Mouse (Mus musculus) B cell, adult 2 months (primary cell): ENCODE measurements around the gene Gadl1.

Experiments
- DNase-seq, 2 experiments: peaks; one replicate each; pipeline ENCODE4 v3.0.0; 2022

The Gadl1 gene

DNA sequence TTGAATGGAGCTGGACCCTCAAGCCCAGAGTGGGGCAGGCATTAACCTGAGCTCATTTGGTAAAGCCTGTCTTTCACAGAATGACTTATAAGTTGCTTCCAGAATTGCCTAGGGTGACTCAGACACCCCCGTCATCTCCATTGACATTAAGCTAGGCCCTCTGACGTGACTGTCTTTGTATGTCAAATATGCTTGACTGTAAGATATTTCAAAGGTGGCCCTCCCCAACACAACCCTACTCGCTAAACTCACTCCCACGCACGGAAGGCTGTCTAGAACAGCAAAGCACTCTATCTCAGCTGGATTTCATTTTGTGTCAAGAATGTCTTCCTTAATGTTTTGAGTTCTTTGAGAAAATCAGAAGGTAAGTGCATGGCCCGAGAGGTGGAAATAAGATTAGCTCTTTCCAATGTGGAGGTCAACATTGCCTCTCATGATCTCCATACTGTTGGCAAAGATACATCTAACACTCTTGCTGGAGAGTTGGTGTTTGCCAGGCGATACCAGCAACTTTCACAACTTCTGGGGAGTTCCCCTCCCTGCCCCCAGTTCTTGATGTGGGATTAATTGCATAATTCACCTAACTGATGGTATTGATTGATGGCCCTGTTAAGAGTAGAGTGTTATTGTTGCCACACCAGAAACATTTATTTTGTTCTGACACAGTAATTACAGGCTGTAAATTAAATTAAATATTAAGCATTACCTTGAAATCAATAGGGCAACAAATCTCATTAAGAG, 182.0 kb downstream of the Gadl1 start:
- DNase-seq, result no peak

DNA sequence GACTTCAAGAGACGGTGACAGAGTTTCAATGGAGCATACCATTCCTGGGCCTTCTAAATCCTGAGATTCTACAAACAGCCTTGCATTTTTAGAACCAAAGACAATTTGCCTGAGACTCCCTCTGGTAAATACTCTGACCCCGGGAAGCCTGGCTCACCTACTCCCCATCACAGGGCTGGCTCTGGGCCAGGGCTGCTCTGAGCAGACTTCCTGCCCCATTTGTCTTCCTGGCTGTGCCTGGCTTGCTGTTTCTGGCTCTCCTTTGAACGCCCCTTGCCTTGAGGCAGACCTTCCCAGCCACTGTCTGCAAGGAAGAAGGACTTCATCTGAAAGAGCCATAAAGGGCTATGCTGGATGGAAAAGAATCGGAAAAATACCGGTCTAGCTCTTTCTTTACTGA, 182.7 kb downstream of the Gadl1 start:
- no peak for DNase-seq

DNA sequence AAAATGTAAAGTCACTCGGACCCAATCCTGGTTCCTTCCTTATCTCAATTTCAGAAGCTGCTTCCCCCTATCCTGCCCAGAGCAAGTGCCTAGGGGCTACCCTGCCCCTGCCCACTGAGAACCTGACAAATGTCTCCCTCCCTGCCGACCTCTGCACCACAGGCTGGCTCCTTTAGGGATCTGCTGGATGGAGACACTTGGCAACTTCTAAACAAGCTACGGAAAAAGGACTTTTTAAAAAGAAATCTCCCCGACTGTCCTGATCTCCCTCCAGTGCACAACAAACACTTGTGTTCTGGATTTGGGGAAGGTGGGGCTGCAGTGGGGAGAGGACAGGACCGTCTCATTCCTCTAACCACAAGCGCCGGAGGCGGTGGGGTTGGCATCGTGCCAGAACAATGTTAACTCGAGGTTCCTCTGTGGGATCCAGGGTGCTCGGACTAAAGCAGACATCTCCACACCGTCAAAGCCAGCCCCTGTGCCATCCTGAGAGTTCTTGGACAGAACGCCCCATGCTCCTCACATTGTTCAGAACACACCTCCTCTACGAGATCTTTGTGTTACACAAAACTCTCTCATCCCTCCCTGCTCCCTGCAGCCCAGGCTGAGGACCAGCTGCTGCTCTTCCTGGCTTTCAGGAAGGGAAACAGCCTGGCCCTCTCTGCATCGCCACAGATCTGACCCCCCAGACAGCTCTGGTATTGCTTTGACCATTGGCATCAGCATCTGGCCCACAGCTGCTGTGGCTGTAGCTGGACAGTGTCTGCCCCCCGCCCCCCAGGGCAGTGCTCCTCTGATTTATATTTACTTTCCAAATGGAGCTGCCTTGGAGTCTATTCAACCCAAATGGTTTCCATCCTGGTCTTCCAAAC, 189.7 kb downstream of the Gadl1 start:
- no peak for DNase-seq

DNA sequence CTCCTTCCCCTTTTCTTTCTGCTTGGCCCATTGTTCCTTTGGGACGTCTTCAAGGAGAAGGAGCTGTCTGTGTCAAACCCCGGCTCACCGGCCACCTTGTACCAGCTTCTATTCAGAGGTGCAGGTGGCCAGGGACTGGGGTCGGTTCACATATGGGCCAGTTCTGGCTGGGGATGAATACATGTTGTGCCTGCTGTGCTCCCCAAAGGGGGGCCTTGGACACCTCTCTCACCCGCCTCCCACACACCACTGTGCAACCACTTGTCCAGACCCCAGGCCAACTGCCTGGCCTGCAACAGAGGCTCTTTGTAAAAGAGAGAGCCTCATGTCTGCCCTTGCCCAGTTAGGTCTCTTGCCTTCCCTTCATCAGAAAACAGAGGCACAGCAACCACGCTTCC, 190.3 kb downstream of the Gadl1 start:
- DNase-seq, result no peak

DNA sequence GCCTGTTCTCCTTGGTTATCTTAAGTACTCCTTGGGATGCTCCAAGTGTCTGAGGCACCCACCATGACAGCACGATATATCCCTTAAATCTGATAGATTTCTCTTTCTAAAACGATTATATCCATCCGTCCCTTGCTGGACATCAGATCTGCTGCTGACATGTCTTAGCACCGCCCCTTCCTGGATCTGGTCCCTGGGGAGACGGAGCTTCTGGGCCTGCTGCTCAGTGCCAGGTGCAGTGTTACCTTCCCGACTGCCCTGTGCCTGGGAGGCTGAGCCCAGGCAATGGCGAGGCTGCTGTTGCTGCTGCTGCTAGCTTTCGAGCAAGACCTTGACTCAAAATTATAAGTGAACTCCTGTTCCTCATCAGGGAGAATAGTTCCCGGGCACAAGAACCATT, 190.8 kb downstream of the Gadl1 start:
- DNase-seq, result no peak

DNA sequence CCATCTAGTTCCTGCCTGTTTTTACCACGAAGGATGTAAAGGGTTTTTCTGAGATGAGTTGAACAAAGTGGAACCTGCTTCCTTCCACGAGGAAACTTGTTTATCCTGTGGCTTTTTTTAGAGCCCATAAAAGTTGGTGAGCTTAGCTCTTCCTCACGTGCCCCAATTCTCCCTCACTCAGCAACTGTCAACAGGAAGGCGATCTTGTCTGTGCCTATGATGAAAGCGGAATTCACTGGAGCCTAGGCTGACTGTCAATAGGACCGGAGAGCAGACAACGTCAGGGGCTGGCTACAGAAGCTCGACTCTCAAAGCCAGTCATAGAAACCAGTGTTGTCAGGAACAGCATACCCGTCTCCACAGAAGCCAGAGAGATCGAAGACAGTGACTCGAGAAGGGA, 192.6 kb downstream of the Gadl1 start:
- DNase-seq, result no peak

DNA sequence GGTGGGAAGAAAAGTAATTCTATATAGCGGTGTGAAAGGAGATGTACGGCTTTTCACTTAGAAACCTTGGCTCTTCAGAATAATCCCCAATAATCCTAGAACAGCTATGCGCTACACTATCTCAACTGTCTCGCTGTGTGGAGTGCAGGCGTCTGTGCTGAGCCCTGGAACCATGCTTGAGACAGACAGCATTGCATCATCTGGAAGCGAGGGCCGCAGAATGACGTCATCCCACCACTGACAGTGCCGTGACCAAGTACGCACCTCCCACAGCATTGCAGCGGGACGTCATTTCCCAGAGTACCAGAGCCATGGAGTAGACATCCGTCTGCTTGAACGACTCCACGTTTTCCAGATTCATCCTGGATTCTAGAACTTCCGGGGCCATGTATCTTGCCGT, 195.5 kb downstream of the Gadl1 start:
- DNase-seq, result no peak

DNA sequence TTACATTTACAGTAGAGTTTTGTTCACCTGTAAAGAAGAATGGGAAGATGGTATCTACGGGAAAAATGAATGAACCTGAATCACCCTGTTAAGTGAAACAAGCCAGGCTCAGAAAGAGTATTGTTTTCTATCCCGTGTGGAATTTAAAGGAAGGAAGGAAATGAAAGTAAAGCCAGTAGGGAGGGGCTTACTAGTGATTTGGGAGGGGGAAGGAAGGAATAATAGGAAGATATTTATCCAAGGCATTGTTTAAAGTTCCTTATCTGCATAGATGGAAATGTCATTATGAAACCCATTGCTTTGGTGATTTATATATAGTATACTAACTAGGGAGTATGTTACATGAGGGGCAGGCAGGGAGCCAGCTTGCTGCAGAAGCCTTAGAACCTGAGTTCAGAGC, 199.5 kb downstream of the Gadl1 start:
- no peak for DNase-seq

DNA sequence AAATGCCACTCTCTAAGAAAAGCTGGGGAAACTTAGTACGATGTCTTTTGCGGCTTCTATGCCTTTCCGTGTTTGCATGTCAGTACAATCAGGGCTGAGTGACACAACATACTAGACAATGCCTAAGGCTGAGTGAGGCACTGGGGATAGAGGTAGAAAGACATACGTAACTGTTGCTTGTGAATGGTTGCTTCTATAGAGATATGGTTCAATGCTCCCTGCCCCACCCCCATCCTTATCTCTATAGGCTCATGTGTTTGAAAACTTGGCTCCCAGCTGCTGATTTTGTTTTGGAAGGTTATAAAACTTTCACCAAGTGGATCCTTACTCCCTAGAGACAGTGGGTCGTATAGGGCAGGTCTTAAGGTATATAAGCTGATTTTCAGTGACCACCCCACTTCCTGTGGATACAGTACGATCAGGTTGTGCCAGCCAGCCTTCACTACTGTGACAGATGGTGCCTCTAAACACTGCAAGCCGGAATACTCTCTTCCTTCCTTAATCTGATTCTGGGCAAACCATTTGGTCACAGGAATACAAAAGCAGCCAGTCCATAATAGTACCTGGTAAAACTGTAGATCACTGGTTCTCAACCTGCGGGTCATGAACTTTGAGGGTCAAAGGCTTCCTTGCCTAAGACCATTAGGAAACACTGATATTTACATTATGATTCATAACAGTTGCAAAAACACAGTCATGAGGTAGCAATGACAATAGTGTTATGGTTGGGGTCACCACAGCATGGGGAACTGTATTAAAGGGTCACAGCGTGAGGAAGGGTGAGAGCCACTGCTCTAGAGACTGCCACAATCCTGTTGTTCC, 202.1 kb downstream of the Gadl1 start:
- no peak for DNase-seq

DNA sequence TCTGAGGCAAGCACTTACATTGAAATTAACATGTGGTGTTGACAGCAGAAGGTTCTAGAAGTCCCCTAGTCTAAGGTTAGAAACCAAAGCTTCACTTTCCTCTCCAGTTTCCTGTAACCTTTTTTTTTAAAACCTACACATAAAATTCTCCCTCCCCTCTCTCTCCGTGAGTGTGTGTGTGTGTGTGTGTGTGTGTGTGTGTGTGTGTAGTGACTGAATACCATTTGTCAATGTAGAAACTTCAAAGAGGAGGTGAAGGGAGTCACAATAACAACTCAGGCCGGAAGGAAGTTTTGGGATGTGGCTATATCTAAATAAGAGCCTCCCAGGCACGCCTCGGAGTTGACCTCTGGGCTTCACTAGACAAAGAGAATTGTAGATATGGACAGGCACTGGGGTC, 205.1 kb downstream of the Gadl1 start:
- no peak for DNase-seq

DNA sequence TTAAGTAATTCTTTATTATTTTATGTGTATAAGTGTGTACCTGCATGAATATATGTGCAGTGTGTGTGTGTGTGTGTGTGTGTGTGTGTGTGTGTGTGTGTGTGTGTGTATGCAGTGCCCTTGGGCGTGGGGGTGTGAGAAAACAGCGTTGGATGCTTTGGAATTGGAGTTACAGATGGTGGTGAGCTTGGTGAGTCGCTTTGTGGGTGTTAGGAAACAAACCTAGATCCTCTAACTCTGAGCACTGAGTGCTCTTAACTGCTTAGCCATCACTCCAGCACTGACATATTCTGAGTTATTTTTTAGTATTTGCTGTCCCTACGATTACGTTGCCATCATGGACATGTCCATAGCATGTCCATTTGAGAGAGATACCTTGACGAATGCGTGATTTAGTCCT, 206.6 kb downstream of the Gadl1 start:
- DNase-seq, result no peak

DNA sequence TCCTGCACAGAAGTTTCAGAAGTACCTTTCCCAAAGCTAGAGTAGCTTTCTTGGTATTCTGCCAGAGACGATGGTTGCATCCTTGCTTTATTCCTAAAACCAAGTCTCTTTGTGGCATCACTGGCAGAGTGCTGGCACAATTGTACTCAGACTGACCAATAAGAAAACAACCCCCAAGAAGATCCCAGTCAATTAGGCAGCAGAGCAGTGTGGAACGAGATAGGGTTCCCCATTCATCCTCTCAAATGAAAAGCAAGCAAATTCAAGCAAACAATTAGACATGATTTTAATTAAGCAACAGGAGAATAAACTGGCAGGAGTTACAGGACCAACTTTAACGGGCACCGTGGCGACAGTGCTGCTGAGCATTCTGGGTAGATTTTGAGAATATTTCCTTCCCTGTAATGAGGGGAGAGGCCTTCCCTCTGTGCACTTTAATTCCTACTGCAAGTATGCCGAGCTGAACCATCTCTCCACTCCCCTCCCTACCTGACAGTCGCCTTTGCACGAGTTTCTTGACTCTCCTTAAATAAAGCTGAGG, 209.1 kb downstream of the Gadl1 start:
- no peak for DNase-seq

DNA sequence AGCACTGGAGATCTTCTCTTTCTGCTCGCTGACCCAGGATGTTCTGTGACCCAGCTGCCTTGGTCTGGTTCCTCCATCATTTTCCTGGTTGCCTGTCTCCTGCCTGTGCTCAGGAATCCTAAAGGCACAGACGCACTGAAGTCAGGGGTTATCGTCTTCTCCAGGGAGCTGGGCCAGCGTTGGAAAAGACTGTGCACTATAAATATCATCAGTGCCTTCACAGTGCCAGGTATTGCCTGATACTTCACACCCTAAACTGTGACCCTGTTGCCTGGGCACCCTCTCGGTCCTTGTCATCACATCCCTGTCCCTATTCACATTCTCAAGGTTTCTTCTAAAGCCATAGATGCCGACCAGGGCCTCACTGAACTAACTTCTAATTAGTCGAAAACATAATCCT, 210.7 kb downstream of the Gadl1 start:
- DNase-seq, result no peak

DNA sequence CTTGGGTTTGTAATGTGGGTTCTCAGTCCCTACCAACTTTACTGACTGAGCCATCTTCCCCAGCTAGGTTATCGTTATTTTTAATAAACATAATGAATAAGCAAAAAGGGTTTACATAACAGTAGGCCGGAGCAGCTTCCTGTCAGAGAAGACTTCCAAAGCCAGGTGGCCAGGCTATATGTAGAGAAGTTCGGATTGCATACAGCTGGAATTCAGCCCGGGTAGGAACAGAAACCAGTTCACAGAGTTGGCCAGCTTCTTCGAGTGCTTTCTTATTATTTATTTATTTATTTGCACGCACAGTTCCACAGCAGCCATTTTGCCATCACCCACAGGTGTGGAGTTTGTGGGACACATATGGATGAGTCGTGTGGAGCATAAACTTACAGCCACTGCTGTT, 212.2 kb downstream of the Gadl1 start:
- no peak for DNase-seq

DNA sequence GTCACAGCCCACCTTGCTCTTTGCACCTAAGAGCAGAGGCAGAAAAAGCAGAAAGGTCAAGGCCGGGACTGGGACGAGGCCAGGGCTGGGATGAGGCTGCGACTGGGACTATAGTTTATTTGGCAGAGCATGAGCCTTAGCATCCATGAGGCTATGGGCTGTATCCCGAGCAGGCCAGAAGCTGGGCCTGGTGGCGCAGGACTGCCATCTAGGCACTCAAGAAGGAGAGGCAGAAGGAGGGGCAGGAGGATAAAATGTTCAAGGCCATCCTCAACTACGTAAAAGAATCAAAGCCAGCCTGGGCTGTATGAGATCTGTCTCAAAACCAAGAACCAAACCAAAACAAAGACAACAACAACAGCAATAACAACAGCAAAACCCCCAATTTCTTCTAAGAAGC, 213.3 kb downstream of the Gadl1 start:
- DNase-seq, result no peak

DNA sequence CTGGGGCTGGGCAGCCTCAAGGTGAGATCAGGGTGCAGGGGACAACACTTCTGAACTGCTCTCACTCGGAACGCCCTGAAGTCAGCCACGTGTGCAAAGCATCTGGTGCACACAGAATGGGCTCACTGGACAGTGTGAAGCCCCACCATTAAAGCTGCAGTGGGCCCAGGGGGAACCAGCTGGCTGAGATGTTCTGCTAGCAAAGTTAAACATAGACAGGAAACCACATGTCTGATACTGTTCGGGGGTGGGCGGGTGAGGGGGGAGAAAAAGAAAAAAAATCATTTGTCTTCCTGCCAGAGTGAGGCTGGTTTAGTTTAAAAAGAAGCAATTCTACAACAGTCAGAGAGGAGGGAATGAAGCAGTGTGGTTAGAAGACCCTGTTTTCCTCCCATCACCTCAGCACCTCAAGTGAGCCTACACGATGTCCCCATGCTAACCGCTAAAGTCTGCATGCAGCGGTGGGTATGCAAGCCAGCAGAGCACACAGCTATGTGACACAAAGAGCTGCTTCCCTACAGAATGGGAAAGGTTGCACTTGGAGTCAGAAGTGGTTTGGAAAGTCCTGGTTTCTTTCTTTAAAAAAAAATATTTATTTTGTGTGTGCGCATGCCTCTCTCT, 213.8 kb downstream of the Gadl1 start:
- peak; percentile 52 to 55 for DNase-seq
